Mouse (Mus musculus): ENCODE measurements around the gene Ube2j1. TPM values are rescaled to one million over a fixed set of nuclear protein-coding genes. Genes with fewer than 3 reads are reported as not detected.

The Ube2j1 gene
- total RNA-seq, 2 experiments from 2014 or later, result 124 to 126 TPM

GRCm38 (mm10) chr4:33007443-33008217, 23.6 kb upstream of the Ube2j1 start:
- no peak for DNase-seq (ENCODE audit: extremely low spot score in 1 of 2, low spot score in 2 of 2)
- intact Hi-C loops (cut with DNase I), result no loop called here

DNA sequence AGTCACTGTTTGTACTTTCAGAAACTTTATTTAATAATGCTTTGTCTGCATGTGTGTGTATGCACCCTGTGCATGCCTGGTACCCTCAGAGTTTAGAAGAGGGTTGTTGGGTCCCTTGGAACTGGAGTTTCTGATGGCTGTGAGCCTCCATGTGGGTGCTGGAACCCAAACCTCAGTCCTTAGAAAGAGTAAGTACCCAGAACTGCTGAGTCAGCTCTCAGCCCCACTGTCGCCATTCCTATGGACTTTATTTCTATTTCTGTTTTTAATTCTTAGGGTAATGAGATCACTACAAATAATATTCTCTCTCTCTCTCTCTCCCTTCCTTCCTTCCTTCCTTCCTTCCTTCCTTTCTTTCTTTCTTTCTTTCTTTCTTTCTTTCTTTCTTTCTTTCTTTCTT, 21.1 kb upstream of the Ube2j1 start:
- intact Hi-C loops (cut with DNase I), result no loop called here
- DNase-seq (ENCODE audit: extremely low spot score in 1 of 2, low spot score in 2 of 2), result no peak

DNA sequence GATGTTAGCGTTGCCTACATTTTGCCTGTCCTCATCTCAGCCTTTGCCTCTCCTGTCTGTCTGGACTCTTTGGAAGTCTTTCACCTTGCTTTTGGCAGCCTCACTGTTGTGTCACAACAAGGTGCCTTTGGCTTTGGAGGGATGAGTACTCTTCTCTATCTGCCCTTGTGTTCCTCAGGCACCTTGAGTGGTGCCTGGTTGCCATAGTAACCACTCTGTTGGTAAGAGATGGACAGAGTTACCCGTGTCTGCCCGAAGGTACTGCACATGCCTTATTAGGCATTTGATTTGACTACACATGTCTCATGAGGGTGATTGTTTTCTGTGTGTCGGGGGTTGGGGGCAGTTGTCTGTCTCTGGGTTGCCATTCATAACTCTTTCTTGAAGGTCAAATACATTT, 18.7 kb upstream of the Ube2j1 start:
- intact Hi-C loops (cut with DNase I), result no loop called here
- DNase-seq (ENCODE audit: extremely low spot score in 1 of 2, low spot score in 2 of 2), result no peak

DNA sequence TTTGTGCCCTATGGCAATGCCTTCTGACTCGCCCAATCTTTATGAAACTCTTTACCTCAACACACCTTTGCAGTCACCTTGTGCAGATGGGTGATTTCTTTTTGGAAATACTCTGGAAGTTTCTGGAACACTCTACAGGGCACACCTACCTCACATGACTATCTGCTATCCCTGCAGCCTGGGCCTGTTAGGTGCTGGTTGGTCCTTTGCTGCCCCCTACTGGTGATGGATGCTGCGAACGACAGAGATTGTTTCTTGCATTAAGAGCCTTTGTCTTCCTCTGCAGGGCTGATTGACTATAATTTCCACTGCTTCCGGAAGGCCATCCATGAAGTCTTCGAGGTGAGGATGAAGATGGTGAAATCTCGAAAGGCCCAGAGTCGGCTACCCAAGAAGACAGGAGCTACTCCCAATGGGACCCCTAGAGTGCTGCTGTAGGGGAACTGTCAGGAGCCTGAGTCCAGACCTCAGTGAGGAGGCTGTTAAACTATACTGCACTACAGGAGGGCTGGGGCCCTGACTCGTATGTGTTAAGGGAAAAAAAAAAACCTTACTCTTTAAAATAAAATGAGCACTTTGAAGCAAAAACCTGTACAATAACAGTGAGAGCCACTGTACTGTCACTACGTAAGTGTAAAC, 12.7 kb upstream of the Ube2j1 start:
- intact Hi-C loops (cut with DNase I), result loop anchor here (5.0 kb wide), 1 partner anchor 66 kb away; the partner anchor contains the start of gene Ankrd6
- DNase-seq (ENCODE audit: extremely low spot score in 1 of 2, low spot score in 2 of 2), result peak; percentile 85 to 87

DNA sequence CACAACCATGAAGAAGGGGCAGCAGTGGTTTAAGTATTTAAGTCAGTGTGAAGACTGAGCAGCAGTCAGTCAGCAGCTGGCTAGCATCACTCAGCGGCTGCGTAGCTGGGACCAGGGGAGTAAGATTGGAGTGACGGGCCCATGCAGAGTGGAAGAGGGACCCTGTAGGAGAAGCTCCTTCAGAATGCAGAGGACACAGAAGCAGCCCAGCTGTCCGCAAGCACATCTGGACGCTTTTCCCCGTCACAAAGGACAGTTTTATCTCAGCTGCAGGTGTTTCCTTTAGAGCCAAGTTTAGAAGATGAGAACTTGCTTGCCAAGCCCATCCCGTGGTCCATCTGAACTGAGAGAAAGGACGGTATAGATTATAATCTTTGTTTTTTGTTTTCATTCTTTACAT, 6.8 kb upstream of the Ube2j1 start:
- DNase-seq (ENCODE audit: extremely low spot score in 1 of 2, low spot score in 2 of 2), result no peak
- intact Hi-C loops (cut with DNase I), result no loop called here

GRCm38 (mm10) chr4:33029104-33029503, 2.1 kb upstream of the Ube2j1 start:
- intact Hi-C loops (cut with DNase I), result no loop called here
- no peak for DNase-seq (ENCODE audit: extremely low spot score in 1 of 2, low spot score in 2 of 2)

- no peak for DNase-seq (ENCODE audit: extremely low spot score in 1 of 2, low spot score in 2 of 2)
- intact Hi-C loops (cut with DNase I), result no loop called here
Observed at GRCm38 (mm10) chr4:33030264-33031194, 687 bp upstream of the Ube2j1 start.

GRCm38 (mm10) chr4:33032045-33032444, 829 bp downstream of the Ube2j1 start:
- DNase-seq (ENCODE audit: extremely low spot score in 1 of 2, low spot score in 2 of 2), result no peak
- intact Hi-C loops (cut with DNase I), result no loop called here

DNA sequence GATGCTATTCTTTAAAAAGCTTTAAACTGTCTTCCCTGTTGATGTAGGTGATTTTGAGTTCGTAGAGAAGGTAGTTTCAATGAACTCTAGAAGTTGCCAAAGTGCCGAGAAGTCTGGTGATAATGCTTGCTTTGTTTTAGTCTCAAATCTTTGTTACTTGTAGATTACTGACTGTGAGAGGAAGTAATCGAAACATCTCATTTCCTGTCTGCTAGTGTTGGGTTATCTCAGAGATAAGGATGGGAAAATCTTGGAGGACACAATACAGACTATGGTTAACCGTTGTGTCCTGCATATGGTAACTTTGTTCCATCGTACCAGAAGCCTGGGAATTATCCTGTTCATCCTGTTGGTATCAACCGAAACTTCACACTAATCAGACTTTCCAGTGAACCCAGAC, 2.3 kb downstream of the Ube2j1 start:
- intact Hi-C loops (cut with DNase I), result no loop called here
- DNase-seq (ENCODE audit: extremely low spot score in 1 of 2, low spot score in 2 of 2), result no peak

DNA sequence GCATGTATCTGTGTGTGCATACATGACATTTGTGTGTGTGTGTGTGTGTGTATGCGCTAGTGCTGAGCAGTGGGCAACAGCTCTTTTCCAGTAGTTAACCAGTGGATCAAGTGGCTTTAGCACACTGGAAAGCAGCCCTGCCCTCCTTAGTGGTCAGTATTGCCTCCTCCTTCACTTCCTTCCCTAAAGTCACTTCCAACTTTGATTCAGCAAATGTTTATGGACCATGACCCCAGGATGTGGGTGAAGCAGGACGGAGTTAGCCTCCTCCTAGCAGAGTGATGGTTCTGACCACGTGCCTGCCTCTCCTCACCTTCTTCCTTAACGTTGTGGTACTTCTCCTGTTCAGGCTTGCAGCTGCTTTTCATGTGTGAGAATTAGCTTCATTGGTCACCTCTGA, 8.6 kb downstream of the Ube2j1 start:
- intact Hi-C loops (cut with DNase I), result loop anchor here (10.0 kb wide), 1 partner anchor 335 kb away; no protein-coding TSS in a partner anchor
- no peak for DNase-seq (ENCODE audit: extremely low spot score in 1 of 2, low spot score in 2 of 2)

DNA sequence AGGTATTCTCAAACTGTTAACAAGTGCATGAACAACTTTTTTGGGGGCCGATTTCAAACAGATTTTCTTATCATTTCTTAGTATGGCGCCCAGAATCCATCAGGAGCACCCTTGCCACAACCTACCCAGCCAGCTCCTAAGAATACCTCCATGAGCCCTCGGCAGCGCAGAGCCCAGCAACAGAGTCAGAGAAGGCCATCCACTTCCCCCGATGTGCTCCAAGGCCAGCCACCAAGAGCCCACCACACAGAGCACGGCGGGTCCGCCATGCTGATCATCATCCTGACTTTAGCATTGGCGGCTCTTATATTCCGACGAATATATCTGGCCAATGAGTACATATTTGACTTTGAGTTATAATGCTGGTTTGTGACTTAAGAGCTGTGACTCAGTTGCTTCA, 18.4 kb downstream of the Ube2j1 start:
- no peak for DNase-seq (ENCODE audit: extremely low spot score in 1 of 2, low spot score in 2 of 2)
- intact Hi-C loops (cut with DNase I), result loop anchor here (10.0 kb wide), 1 partner anchor 345 kb away; no protein-coding TSS in a partner anchor

DNA sequence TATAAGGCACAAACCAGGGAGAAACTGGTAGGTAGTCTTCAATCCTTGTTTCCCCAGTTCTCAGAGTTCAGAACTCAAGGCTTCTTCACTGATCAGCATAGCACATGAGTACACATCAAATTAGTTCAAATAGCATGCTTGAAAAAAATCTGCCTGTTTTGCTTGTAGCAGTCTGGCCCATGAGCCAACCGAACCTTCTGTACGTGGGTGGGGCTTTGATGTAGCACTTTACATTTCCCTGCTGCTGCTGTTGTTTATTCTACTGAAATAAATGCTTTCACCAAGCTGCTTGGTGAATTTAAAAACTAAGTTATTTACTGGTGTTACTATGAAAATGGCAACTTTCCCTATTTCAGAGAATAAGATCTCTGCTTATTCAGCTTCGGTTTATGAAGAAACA, 20.8 kb downstream of the Ube2j1 start:
- intact Hi-C loops (cut with DNase I), result loop anchor here (10.0 kb wide), 1 partner anchor 63 kb away; no protein-coding TSS in a partner anchor
- no peak for DNase-seq (ENCODE audit: extremely low spot score in 1 of 2, low spot score in 2 of 2)

DNA sequence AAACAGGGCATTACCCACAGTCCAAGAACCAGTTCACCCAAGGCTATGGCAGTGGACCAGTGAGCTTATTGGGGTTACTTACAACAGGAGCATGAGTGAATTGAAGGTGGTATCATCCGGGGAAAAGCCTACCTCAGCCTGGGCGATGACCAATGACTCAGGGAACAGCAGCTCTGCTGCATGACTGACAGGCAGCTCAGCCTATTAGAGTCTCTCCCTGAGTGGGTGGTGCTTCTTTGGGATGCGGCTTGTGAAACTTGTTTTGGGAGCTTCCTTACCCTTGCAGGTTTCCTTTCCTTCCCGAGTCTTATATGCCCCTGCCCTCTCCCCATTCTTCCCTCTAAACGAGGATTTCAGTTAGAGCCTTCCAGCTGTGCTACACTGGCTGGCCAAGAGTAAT, 21.4 kb downstream of the Ube2j1 start:
- DNase-seq (ENCODE audit: extremely low spot score in 1 of 2, low spot score in 2 of 2), result no peak
- intact Hi-C loops (cut with DNase I), result loop anchor here (10.0 kb wide), 1 partner anchor 62 kb away; no protein-coding TSS in a partner anchor

GRCm38 (mm10) chr4:33054426-33054825, 23.2 kb downstream of the Ube2j1 start:
- DNase-seq (ENCODE audit: extremely low spot score in 1 of 2, low spot score in 2 of 2), result no peak
- intact Hi-C loops (cut with DNase I), result loop anchor here (10.0 kb wide), 1 partner anchor 60 kb away; no protein-coding TSS in a partner anchor

DNA sequence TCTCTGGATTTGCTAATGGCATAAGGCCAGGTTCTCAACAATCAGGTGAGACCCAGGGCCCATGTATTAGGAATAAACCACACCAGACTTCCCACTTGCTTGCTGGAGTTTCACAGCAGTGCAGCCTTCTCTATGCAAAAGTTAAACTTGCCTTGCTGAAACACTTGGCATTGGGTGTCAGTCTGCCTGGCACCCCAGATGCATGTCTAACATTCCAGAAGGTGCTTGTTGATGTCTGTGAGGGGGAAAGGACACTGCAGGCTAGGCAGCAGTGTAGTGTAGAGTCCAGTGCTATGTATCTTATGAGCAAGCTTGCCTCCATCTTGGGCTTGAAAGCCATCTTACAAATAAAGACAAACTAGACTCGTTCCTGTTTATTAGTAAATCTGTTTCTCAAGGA, 25.1 kb downstream of the Ube2j1 start:
- no peak for DNase-seq (ENCODE audit: extremely low spot score in 1 of 2, low spot score in 2 of 2)
- intact Hi-C loops (cut with DNase I), result loop anchor here (10.0 kb wide), 1 partner anchor 58 kb away; no protein-coding TSS in a partner anchor

DNA sequence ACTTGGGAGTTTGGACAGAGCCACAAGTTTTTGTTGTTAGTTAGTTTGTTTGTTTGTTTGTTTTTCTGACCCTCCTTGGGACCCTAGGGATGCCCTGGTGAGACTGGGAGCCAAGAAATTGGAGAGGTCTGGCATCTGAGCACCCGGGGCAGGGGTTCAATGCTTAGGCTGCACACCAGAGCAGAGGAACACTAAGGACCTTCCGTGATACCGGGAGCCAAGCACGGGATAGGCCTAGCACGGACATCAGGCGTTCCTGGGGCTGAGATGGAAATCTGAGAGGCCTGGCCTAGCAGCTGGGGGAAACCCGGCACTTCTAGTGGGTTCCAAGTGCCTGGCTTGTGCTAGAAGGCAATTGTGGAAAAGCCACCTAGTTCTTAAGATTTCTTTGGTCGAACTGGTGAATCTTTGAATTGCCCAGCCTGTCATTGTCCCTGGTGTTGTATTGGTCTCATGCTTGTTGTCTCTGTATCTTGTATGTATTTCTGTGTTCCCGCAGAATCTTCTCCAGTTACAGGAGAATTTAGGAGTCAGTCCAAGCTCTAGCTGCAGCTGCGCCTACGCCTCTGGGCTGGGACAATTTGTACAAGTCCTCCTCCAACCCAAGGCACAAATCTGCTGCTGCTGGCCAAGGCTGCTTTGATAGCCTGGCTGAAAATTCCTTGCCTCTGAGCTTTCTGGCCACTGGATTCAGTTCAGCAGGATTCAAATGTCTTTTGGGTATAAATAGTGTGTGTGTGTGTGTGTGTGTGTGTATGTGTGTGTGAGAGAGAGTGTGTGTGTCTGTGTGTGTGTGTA, 26.9 kb downstream of the Ube2j1 start:
- no peak for DNase-seq (ENCODE audit: extremely low spot score in 1 of 2, low spot score in 2 of 2)
- intact Hi-C loops (cut with DNase I), result loop anchor here (10.0 kb wide), 1 partner anchor 57 kb away; no protein-coding TSS in a partner anchor

DNA sequence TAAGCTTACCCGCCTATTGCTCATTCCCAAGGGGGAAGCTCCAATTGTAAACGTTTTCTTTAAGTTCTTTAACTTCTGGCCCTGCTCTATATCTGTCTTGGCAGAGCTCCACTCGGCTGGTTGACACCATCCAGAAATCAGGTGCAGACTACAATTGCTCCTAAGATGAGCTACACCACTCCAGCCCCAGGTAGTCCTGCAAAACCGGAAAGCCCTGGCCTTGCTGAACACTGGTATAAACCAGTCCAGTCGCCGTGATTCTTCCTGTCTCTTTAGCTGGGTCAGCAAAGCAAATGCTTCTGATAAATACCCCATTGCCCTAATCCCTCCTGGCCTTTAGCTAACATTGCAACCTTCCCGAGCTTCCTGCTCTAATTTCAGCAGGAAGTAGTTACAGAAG, 29.9 kb downstream of the Ube2j1 start:
- intact Hi-C loops (cut with DNase I), result no loop called here
- no peak for DNase-seq (ENCODE audit: extremely low spot score in 1 of 2, low spot score in 2 of 2)

- DNase-seq (ENCODE audit: extremely low spot score in 1 of 2, low spot score in 2 of 2), result no peak
- intact Hi-C loops (cut with DNase I), result no loop called here
Observed at GRCm38 (mm10) chr4:33062981-33063380, 31.8 kb downstream of the Ube2j1 start, which contains the start of gene Gabrr2. Gene Gabrr2 (plus strand): TSS chr4:33062999.

All from left cerebral cortex, postnatal 10 days (tissue).